Mouse (Mus musculus): ENCODE results near the gene Rab30.

DNA sequence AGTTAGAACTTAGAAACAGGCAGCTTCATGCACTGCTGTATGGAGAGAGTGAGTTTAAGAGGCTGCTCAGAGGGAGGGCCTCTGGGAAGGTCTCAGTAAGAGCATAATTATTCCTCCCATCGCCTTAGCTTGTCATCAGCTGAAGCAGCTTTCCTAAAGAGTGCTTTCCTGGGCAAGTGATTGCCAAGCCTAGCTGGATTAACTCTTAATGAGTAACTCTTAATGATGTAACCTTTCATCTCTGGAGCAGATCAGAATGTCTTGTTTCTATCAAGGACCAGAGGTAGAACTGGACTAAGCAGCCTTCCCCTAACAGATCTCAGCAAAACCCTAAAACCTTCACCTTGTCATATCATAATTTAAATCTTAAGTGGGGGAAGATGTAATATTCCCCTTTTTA is 61.8 kb downstream of the Rab30 start:
- TF ChIP-seq EP300 (IDR thresholded peaks at IDR 0.05; ENCODE audit: low read depth) (no peak), CTCF (IDR thresholded peaks at IDR 0.05; ENCODE audit: low read depth) (no peak)
